Mouse (Mus musculus): ENCODE results near the gene Coq9.

DNA sequence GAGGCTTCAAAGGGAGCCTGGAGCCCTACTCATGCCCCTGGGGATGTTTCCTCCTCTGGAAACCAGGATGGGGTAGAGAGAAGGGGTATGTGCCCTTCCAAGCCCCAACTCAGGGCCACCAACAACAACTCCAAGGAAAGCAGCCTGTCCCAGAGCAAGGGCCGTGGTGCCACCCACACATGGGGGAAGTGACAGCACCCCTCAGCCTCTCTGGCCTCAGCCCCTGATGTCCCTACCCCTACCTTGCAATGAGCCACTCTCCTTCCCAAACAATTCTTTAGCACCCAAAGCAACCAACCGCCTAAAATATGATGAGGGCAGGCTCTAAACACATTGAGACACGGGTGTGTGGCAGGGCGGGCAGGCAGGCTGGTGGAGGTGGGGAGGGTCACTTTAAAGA is 31.9 kb downstream of the Coq9 start:
- TF ChIP-seq CTCF (IDR thresholded peaks at IDR 0.05; ENCODE audit: extremely low read depth, insufficient read length, insufficient replicate concordance, low read depth, low read length) (no peak), POLR2A (IDR thresholded peaks at IDR 0.05; ENCODE audit: low read depth, low read length) (no peak)

Measured in small intestine, adult 2 months (tissue).